Mouse (Mus musculus): Measurements from ENCODE around the gene Lrig2. TPM values are rescaled to one million over a fixed set of nuclear protein-coding genes. Genes with fewer than 3 reads are reported as not detected.
"Not testable (repeated sequence)": the region's sequence is repeated elsewhere in the genome, so short reads cannot be mapped to it uniquely, and the experiment has no call there.

Lrig2 gene
- polyA plus RNA-seq, 1 experiment from 2014 or later, result 12.7 TPM

DNA sequence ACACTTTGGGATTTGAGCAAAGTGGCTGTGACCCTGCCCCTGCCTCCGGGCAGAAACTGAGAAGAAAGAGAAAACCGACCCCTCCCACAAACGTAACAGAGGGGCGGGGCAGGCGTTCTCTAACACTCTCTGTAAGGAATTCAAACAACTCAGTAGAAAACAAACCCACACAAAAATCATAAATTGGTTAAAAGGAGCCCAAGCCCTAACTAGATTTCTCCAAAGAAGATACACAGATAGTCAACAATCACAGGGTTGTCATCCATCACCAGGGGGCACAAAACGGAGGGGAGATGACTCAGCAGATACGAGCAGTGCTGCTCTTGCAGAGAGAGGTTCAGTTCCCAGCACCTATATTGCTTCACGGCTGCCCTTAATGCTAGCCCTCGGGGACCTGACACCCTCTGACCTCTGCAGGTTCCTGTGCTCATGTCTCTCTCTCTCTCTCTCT, 77.4 kb downstream of the Lrig2 start:
- Histone ChIP-seq H3K27ac (ENCODE audit: low read depth, low read length) (no peak overlapping the region), H3K4me3 (ENCODE audit: low read depth, low read length) (peak overlapping the region; percentile 30), H3K9ac (ENCODE audit: low read depth, low read length) (peak overlapping the region; percentile 46; the same call in 1 of the 2 replicates), H3K36me3 (ENCODE audit: control insufficient read depth, insufficient read depth, low read length) (no peaks in the 10 kb centered on the region), H3K9me3 (replicated peaks; ENCODE audit: control insufficient read depth, low read length) (no peaks in the 10 kb centered on the region), H3K4me1 (ENCODE audit: control insufficient read depth, insufficient read depth, low read length) (peaks cover 17% of the 10 kb centered on the region), H3K27me3 (ENCODE audit: control insufficient read depth, insufficient read depth, low read length) (no peaks in the 10 kb centered on the region), H3K4me2 (peak overlapping the region; percentile 56)
- no peak for ATAC-seq (replicated peaks; ENCODE audit: insufficient number of reproducible peaks, low FRiP score, low TSS enrichment)
- WGBS (ENCODE audit: insufficient replicate concordance), result 3% methylated on average over 9 of the region's 9 CpGs

GRCm38 (mm10) chr3:104432651-104433050, 79.1 kb downstream of the Lrig2 start:
- ATAC-seq (replicated peaks; ENCODE audit: insufficient number of reproducible peaks, low FRiP score, low TSS enrichment), result no peak
- no peak overlapping the region for H3K27ac ChIP-seq (ENCODE audit: low read depth, low read length)

GRCm38 (mm10) chr3:104431848-104432159, 79.9 kb downstream of the Lrig2 start:
- Histone ChIP-seq H3K4me3 (ENCODE audit: low read depth, low read length) (no peak overlapping the region), H3K27me3 (ENCODE audit: control insufficient read depth, insufficient read depth, low read length) (no peaks in the 10 kb centered on the region), H3K4me2 (peak overlapping the region; percentile 14; the same call in 1 of the 2 replicates), H3K4me1 (ENCODE audit: control insufficient read depth, insufficient read depth, low read length) (peaks cover 17% of the 10 kb centered on the region), H3K9me3 (replicated peaks; ENCODE audit: control insufficient read depth, low read length) (no peaks in the 10 kb centered on the region), H3K27ac (ENCODE audit: low read depth, low read length) (peak overlapping the region; percentile 46; the same call in 1 of the 2 replicates), H3K9ac (ENCODE audit: low read depth, low read length) (no peak overlapping the region; the same call in 1 of the 2 replicates), H3K36me3 (ENCODE audit: control insufficient read depth, insufficient read depth, low read length) (no peaks in the 10 kb centered on the region)
- WGBS (ENCODE audit: insufficient replicate concordance), result 14% methylated on average over 9 of the region's 10 CpGs
- ATAC-seq (replicated peaks; ENCODE audit: insufficient number of reproducible peaks, low FRiP score, low TSS enrichment), result 0 out of 2 replicates have a peak, but pooled peaks have one; percentile 42

More at GRCm38 (mm10) chr3:104432651-104433050, 79.1 kb downstream of the Lrig2 start:
- Histone ChIP-seq H3K36me3 (ENCODE audit: control insufficient read depth, insufficient read depth, low read length) (no peaks in the 10 kb centered on the region), H3K4me1 (ENCODE audit: control insufficient read depth, insufficient read depth, low read length) (peaks cover 17% of the 10 kb centered on the region), H3K9me3 (replicated peaks; ENCODE audit: control insufficient read depth, low read length) (no peaks in the 10 kb centered on the region), H3K9ac (ENCODE audit: low read depth, low read length) (no peak overlapping the region), H3K27me3 (ENCODE audit: control insufficient read depth, insufficient read depth, low read length) (no peaks in the 10 kb centered on the region), H3K4me3 (ENCODE audit: low read depth, low read length) (no peak overlapping the region), H3K4me2 (no peak overlapping the region)
- WGBS (ENCODE audit: insufficient replicate concordance), result 79% methylated on average over 6 of the region's 6 CpGs

GRCm38 (mm10) chr3:104431156-104431847, 80.4 kb downstream of the Lrig2 start:
- no peaks in the 10 kb centered on the region for H3K27me3 ChIP-seq (ENCODE audit: control insufficient read depth, insufficient read depth, low read length)
- H3K36me3 ChIP-seq (ENCODE audit: control insufficient read depth, insufficient read depth, low read length), result no peaks in the 10 kb centered on the region
- 6% methylated on average over 13 of the region's 14 CpGs for WGBS (ENCODE audit: insufficient replicate concordance)
- no peak overlapping the region; the same call in 1 of the 2 replicates for H3K9ac ChIP-seq (ENCODE audit: low read depth, low read length)
- no peaks in the 10 kb centered on the region for H3K9me3 ChIP-seq (replicated peaks; ENCODE audit: control insufficient read depth, low read length)
- H3K4me1 ChIP-seq (ENCODE audit: control insufficient read depth, insufficient read depth, low read length), result peaks cover 17% of the 10 kb centered on the region
- no peak overlapping the region for H3K4me3 ChIP-seq (ENCODE audit: low read depth, low read length)
- peak overlapping the region; percentile 20 for H3K4me2 ChIP-seq
- peak overlapping the region; percentile 46 for H3K27ac ChIP-seq (ENCODE audit: low read depth, low read length)
- peak; percentile 26; the same call in 1 of the 2 replicates for ATAC-seq (replicated peaks; ENCODE audit: insufficient number of reproducible peaks, low FRiP score, low TSS enrichment)

DNA sequence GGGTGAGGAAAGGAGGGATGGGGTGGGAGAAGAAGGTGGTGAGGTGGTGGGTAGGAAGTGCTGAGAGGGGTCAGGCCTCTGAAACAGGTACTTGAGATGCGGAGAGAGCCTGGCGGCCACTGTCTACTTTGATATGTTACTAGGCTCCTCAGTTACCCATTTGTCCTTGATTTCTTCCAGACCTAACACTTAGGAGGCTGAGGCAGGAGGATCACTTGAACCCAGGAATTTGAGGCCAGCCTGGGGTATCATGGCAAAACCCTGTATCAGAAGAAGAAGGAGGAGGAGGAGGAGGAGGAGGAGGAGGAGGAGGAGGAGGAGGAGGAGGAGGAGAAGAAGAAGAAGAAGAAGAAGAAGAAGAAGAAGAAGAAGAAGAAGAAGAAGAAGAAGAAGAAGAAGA, 84.4 kb downstream of the Lrig2 start:
- ATAC-seq (replicated peaks; ENCODE audit: insufficient number of reproducible peaks, low FRiP score, low TSS enrichment); H3K9me3 ChIP-seq (replicated peaks; ENCODE audit: control insufficient read depth, low read length); H3K27ac ChIP-seq (ENCODE audit: low read depth, low read length); H3K36me3 ChIP-seq (ENCODE audit: control insufficient read depth, insufficient read depth, low read length); H3K27me3 ChIP-seq (ENCODE audit: control insufficient read depth, insufficient read depth, low read length); H3K9ac ChIP-seq (ENCODE audit: low read depth, low read length); H3K4me2 ChIP-seq; H3K4me3 ChIP-seq (ENCODE audit: low read depth, low read length): not testable (repeated sequence)
- WGBS (ENCODE audit: insufficient replicate concordance), result 97% methylated on average over 2 of the region's 2 CpGs
- peaks cover 19% of the 10 kb centered on the region for H3K4me1 ChIP-seq (ENCODE audit: control insufficient read depth, insufficient read depth, low read length)

DNA sequence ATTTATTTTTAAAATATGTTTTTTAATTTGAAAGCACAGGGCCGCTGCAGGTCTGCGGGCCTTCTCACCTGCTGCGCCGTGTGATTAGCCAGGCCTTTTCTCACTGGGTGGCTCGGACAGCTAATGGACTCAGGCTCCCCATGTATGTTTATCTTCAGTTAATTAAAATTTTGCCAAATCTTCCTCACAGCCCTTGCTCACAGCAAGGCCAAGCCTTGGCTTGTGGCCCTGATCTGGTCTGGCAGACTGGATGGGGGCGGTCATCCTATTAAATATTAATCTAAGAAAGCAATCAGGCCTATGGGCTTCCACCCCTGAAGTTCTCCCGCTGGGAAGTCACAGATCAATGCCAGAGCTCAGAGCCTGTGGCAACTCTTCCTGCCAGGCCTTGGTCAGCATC, 87.4 kb downstream of the Lrig2 start:
- no peaks in the 10 kb centered on the region for H3K27me3 ChIP-seq (ENCODE audit: control insufficient read depth, insufficient read depth, low read length)
- ATAC-seq (replicated peaks; ENCODE audit: insufficient number of reproducible peaks, low FRiP score, low TSS enrichment), result no peak
- WGBS (ENCODE audit: insufficient replicate concordance), result 81% methylated on average over 7 of the region's 7 CpGs
- H3K36me3 ChIP-seq (ENCODE audit: control insufficient read depth, insufficient read depth, low read length), result no peaks in the 10 kb centered on the region
- H3K4me2 ChIP-seq, result no peak overlapping the region
- H3K9ac ChIP-seq (ENCODE audit: low read depth, low read length), result no peak overlapping the region
- H3K27ac ChIP-seq (ENCODE audit: low read depth, low read length), result no peak overlapping the region
- H3K4me1 ChIP-seq (ENCODE audit: control insufficient read depth, insufficient read depth, low read length), result peaks cover 13% of the 10 kb centered on the region; the same call in 1 of the 2 replicates
- no peak overlapping the region for H3K4me3 ChIP-seq (ENCODE audit: low read depth, low read length)
- H3K9me3 ChIP-seq (replicated peaks; ENCODE audit: control insufficient read depth, low read length), result no peaks in the 10 kb centered on the region

DNA sequence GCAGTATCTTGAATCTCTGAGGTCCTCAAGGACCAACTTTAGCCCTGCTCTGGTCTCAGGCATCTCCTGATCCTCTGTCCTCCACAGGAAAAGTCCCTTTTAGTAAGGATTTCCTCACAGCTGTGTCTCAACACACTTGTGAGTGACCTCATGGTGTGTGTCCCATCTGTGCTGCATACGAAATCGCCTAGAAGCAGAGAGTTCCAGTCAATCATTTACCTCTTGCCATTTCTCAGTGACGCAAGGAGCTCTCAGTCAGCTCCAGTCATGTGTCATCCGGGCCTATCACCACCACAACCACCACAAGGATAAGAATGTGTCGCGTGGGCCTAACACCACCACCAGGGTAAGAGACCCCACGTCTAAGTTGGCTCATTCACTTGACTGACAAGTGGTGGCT, 90.8 kb downstream of the Lrig2 start:
- no peak overlapping the region for H3K9ac ChIP-seq (ENCODE audit: low read depth, low read length)
- peaks cover 13% of the 10 kb centered on the region; the same call in 1 of the 2 replicates for H3K4me1 ChIP-seq (ENCODE audit: control insufficient read depth, insufficient read depth, low read length)
- 72% methylated on average over 7 of the region's 7 CpGs for WGBS (ENCODE audit: insufficient replicate concordance)
- H3K27me3 ChIP-seq (ENCODE audit: control insufficient read depth, insufficient read depth, low read length), result no peaks in the 10 kb centered on the region
- no peaks in the 10 kb centered on the region for H3K9me3 ChIP-seq (replicated peaks; ENCODE audit: control insufficient read depth, low read length)
- H3K36me3 ChIP-seq (ENCODE audit: control insufficient read depth, insufficient read depth, low read length), result no peaks in the 10 kb centered on the region
- ATAC-seq (replicated peaks; ENCODE audit: insufficient number of reproducible peaks, low FRiP score, low TSS enrichment), result no peak
- no peak overlapping the region for H3K27ac ChIP-seq (ENCODE audit: low read depth, low read length)
- no peak overlapping the region for H3K4me3 ChIP-seq (ENCODE audit: low read depth, low read length)
- no peak overlapping the region for H3K4me2 ChIP-seq

DNA sequence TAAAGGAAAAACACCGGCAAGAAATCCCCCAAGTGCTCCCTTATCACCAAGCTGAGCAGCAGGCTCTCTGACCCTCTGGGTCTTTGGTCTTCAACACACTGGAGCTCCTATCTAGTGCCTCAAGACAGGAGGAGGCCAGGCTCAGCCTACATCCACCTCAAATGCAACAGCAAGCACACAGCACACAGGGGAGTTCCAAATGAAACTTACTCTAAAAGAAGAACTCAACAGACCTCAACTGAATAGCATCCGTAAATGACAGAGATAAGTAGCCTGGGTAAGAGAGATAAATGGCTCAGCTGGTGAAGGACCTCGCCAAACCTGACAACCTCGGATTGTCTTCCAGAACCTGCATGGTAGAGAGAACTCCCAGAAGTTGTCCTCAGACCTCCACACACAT, 91.7 kb downstream of the Lrig2 start:
- Histone ChIP-seq H3K4me3 (ENCODE audit: low read depth, low read length) (no peak overlapping the region), H3K9me3 (replicated peaks; ENCODE audit: control insufficient read depth, low read length) (no peaks in the 10 kb centered on the region), H3K4me1 (ENCODE audit: control insufficient read depth, insufficient read depth, low read length) (peaks cover 12% of the 10 kb centered on the region; the same call in 1 of the 2 replicates), H3K27me3 (ENCODE audit: control insufficient read depth, insufficient read depth, low read length) (no peaks in the 10 kb centered on the region), H3K36me3 (ENCODE audit: control insufficient read depth, insufficient read depth, low read length) (no peaks in the 10 kb centered on the region), H3K27ac (ENCODE audit: low read depth, low read length) (no peak overlapping the region), H3K9ac (ENCODE audit: low read depth, low read length) (no peak overlapping the region), H3K4me2 (no peak overlapping the region)
- ATAC-seq (replicated peaks; ENCODE audit: insufficient number of reproducible peaks, low FRiP score, low TSS enrichment), result no peak
- WGBS (ENCODE audit: insufficient replicate concordance), result 19% methylated on average over 4 of the region's 4 CpGs

- no peak overlapping the region for H3K4me2 ChIP-seq
- no peak overlapping the region for H3K4me3 ChIP-seq (ENCODE audit: low read depth, low read length)
- no peaks in the 10 kb centered on the region for H3K36me3 ChIP-seq (ENCODE audit: control insufficient read depth, insufficient read depth, low read length)
- no peak overlapping the region for H3K9ac ChIP-seq (ENCODE audit: low read depth, low read length)
- peaks cover 7% of the 10 kb centered on the region for H3K4me1 ChIP-seq (ENCODE audit: control insufficient read depth, insufficient read depth, low read length)
- 40% methylated on average over 5 of the region's 5 CpGs for WGBS (ENCODE audit: insufficient replicate concordance)
- ATAC-seq (replicated peaks; ENCODE audit: insufficient number of reproducible peaks, low FRiP score, low TSS enrichment), result no peak
- H3K27me3 ChIP-seq (ENCODE audit: control insufficient read depth, insufficient read depth, low read length), result no peaks in the 10 kb centered on the region
- no peak overlapping the region for H3K27ac ChIP-seq (ENCODE audit: low read depth, low read length)
- no peaks in the 10 kb centered on the region for H3K9me3 ChIP-seq (replicated peaks; ENCODE audit: control insufficient read depth, low read length)
These were observed 94.9 kb downstream of the Lrig2 start for GRCm38 (mm10) chr3:104416806-104417205.

Data from heart, embryonic 11.5 days (tissue).